Mouse (Mus musculus) testis, postnatal 14 days (tissue): ENCODE results near the gene Ascc3.
A peak's percentile ranks its signal among the peaks of the same experiment; 100 is the strongest.

Experiments
- DNase-seq: peaks from one replicate; pipeline ENCODE4 v3.0.0; 2021; ENCODE audit warnings: low spot score

Gene Ascc3

GRCm38 (mm10) chr10:50592355-50593293 lies at the start of gene Ascc3:
Ascc3 (plus strand) TSS chr10:50592669.
- DNase-seq = peak; percentile 91

- DNase-seq = no peak
These were observed 7.7 kb upstream of the Ascc3 start for GRCm38 (mm10) chr10:50584721-50585120.

- no peak for DNase-seq
These were observed 5.9 kb upstream of the Ascc3 start for GRCm38 (mm10) chr10:50586556-50586955.

- no peak for DNase-seq
These were observed 902 bp downstream of the Ascc3 start for GRCm38 (mm10) chr10:50593371-50593770.

- DNase-seq = no peak
These were observed 2.9 kb downstream of the Ascc3 start for GRCm38 (mm10) chr10:50595340-50595739.

GRCm38 (mm10) chr10:50604919-50605318 lies 12.4 kb downstream of the Ascc3 start:
- no peak for DNase-seq

GRCm38 (mm10) chr10:50613840-50614239 lies 21.4 kb downstream of the Ascc3 start:
- no peak for DNase-seq

GRCm38 (mm10) chr10:50625874-50626273 lies 33.4 kb downstream of the Ascc3 start:
- no peak for DNase-seq

- DNase-seq = no peak
These were observed 47.1 kb downstream of the Ascc3 start for GRCm38 (mm10) chr10:50639607-50640006.

- no peak for DNase-seq
These were observed 58.1 kb downstream of the Ascc3 start for GRCm38 (mm10) chr10:50650612-50651011.

- no peak for DNase-seq
These were observed 61.1 kb downstream of the Ascc3 start for GRCm38 (mm10) chr10:50653551-50653950.

GRCm38 (mm10) chr10:50657352-50657751 lies 64.9 kb downstream of the Ascc3 start:
- no peak for DNase-seq

GRCm38 (mm10) chr10:50671517-50671916 lies 79.0 kb downstream of the Ascc3 start:
- DNase-seq = no peak

- no peak for DNase-seq
These were observed 97.9 kb downstream of the Ascc3 start for GRCm38 (mm10) chr10:50690324-50690723.

GRCm38 (mm10) chr10:50698836-50699433 lies 106.5 kb downstream of the Ascc3 start:
- no peak for DNase-seq

- no peak for DNase-seq
These were observed 109.3 kb downstream of the Ascc3 start for GRCm38 (mm10) chr10:50701736-50702135.

- DNase-seq = no peak
These were observed 109.9 kb downstream of the Ascc3 start for GRCm38 (mm10) chr10:50702361-50702760.

GRCm38 (mm10) chr10:50704202-50704601 lies 111.7 kb downstream of the Ascc3 start:
- no peak for DNase-seq

- no peak for DNase-seq
These were observed 112.4 kb downstream of the Ascc3 start for GRCm38 (mm10) chr10:50704898-50705297.

GRCm38 (mm10) chr10:50711286-50711685 lies 118.8 kb downstream of the Ascc3 start:
- no peak for DNase-seq

GRCm38 (mm10) chr10:50711765-50712164 lies 119.3 kb downstream of the Ascc3 start:
- no peak for DNase-seq

- no peak for DNase-seq
These were observed 141.0 kb downstream of the Ascc3 start for GRCm38 (mm10) chr10:50733459-50733858.

GRCm38 (mm10) chr10:50762069-50762468 lies 169.6 kb downstream of the Ascc3 start:
- DNase-seq = no peak
